Mouse (Mus musculus) hindbrain, embryonic 16.5 days (tissue): ENCODE data around the gene Zfp385c. TPM values are rescaled to one million over a fixed set of nuclear protein-coding genes. Genes with fewer than 3 reads are reported as not detected.

Experiments used
- ATAC-seq: fragments of 200-750 bp; cut with Nextera tagmentation; 2 replicates; pipeline ENCODE4 v1.8.0; 2017; ENCODE audit warnings: moderate TSS enrichment, moderate library complexity
- H3K27ac ChIP-seq: fragments of 300-500 bp; sonication (generic); 2 replicates; pipeline ENCODE4 v1.5.1; 2014; ENCODE audit warnings: low read depth, mild to moderate bottlenecking, control low read depth, low read length, moderate library complexity
- H3K27me3 ChIP-seq: fragments of 300-500 bp; sonication (generic); replicated peaks from 2 replicates; pipeline ENCODE4 v1.6.1; 2014; ENCODE audit warnings: low read length; ENCODE audit not compliant: control insufficient read depth, insufficient read depth
- H3K36me3 ChIP-seq: fragments of 300-500 bp; sonication (generic); 2 replicates; pipeline ENCODE4 v1.6.1; 2014; ENCODE audit warnings: mild to moderate bottlenecking, low read length, moderate library complexity, mixed read lengths; ENCODE audit not compliant: control insufficient read depth, insufficient read depth
- H3K4me1 ChIP-seq: fragments of 300-500 bp; sonication (generic); 2 replicates; pipeline ENCODE4 v1.6.1; 2014; ENCODE audit warnings: low read depth, low read length; ENCODE audit not compliant: control insufficient read depth, insufficient read depth
- H3K4me2 ChIP-seq: fragments of 300-500 bp; sonication (generic); 2 replicates; pipeline ENCODE4 v1.6.1; 2014; ENCODE audit warnings: mild to moderate bottlenecking, low read length, control low read depth, moderate library complexity
- H3K4me3 ChIP-seq: fragments of 300-500 bp; sonication (generic); 2 replicates; pipeline ENCODE4 v1.5.1; 2014; ENCODE audit warnings: mild to moderate bottlenecking, low read length, control low read depth, moderate library complexity
- H3K9ac ChIP-seq: fragments of 300-500 bp; sonication (generic); 2 replicates; pipeline ENCODE4 v1.6.1; 2014; ENCODE audit warnings: low read depth, mild to moderate bottlenecking, control low read depth, low read length, moderate library complexity
- H3K9me3 ChIP-seq: fragments of 300-500 bp; sonication (generic); 2 replicates; pipeline ENCODE4 v1.6.1; 2014; ENCODE audit warnings: mild to moderate bottlenecking, low read length, moderate library complexity; ENCODE audit not compliant: control insufficient read depth
- WGBS: fragments of 180-500 bp; shearing (Covaris S2); extraction: QIAGEN DNeasy Blood & Tissue Kit; methylation state at CpG from one replicate; pipeline ENCODE4 v1.1.7; 2014; 5-methylcytosine and 5-hydroxymethylcytosine counted together
- polyA plus RNA-seq: library from polyadenylated mRNA; unstranded; fragments of >200 nt; fragmentation: Nextera tagmentation; extraction: Ambion mirVana; gene quantifications from 2 replicates; pipeline ENCODE4 v1.2.1, GENCODE M21; 2015

Gene Zfp385c
- polyA plus RNA-seq, 1 experiment from 2014 or later, result 2.3 TPM

- no peak overlapping the region for H3K4me3 ChIP-seq
- no peak overlapping the region for H3K9ac ChIP-seq
- peaks cover 31% of the 10 kb centered on the region for H3K36me3 ChIP-seq
- H3K4me2 ChIP-seq, result no peak overlapping the region
- H3K4me1 ChIP-seq, result peaks cover 11% of the 10 kb centered on the region
- WGBS, result 83% methylated on average over 11 of the region's 11 CpGs
- no peak for ATAC-seq
- no peak overlapping the region for H3K27ac ChIP-seq
- no peaks in the 10 kb centered on the region for H3K27me3 ChIP-seq
- H3K9me3 ChIP-seq, result no peaks in the 10 kb centered on the region
Measured at GRCm38 (mm10) chr11:100719893-100720292, 27.6 kb upstream of the Zfp385c start.

- Histone ChIP-seq H3K4me1 (peaks cover 11% of the 10 kb centered on the region), H3K4me2 (no peak overlapping the region), H3K27ac (no peak overlapping the region), H3K4me3 (no peak overlapping the region), H3K27me3 (no peaks in the 10 kb centered on the region), H3K9me3 (no peaks in the 10 kb centered on the region), H3K9ac (no peak overlapping the region), H3K36me3 (peaks cover 31% of the 10 kb centered on the region)
- ATAC-seq, result no peak
- 53% methylated on average over 3 of the region's 3 CpGs for WGBS
Measured at GRCm38 (mm10) chr11:100719312-100719711, 27.1 kb upstream of the Zfp385c start.

GRCm38 (mm10) chr11:100718866-100719265 is 26.6 kb upstream of the Zfp385c start:
- no peak overlapping the region for H3K4me2 ChIP-seq
- H3K4me1 ChIP-seq, result peaks cover 14% of the 10 kb centered on the region
- peaks cover 31% of the 10 kb centered on the region for H3K36me3 ChIP-seq
- no peaks in the 10 kb centered on the region for H3K9me3 ChIP-seq
- ATAC-seq, result no peak
- no peaks in the 10 kb centered on the region for H3K27me3 ChIP-seq
- 94% methylated on average over 4 of the region's 4 CpGs for WGBS
- H3K4me3 ChIP-seq, result no peak overlapping the region
- no peak overlapping the region for H3K27ac ChIP-seq
- no peak overlapping the region for H3K9ac ChIP-seq

GRCm38 (mm10) chr11:100718462-100718861 is 26.2 kb upstream of the Zfp385c start:
- WGBS, result 93% methylated on average over 7 of the region's 7 CpGs
- peaks cover 31% of the 10 kb centered on the region for H3K36me3 ChIP-seq
- no peaks in the 10 kb centered on the region for H3K27me3 ChIP-seq

GRCm38 (mm10) chr11:100716649-100717048 is 24.4 kb upstream of the Zfp385c start:
- Histone ChIP-seq H3K9ac (no peak overlapping the region), H3K9me3 (no peaks in the 10 kb centered on the region), H3K36me3 (peaks cover 31% of the 10 kb centered on the region), H3K4me3 (no peak overlapping the region), H3K4me1 (peaks cover 16% of the 10 kb centered on the region), H3K27ac (no peak overlapping the region), H3K27me3 (no peaks in the 10 kb centered on the region), H3K4me2 (no peak overlapping the region)
- ATAC-seq, result no peak
- WGBS, result 78% methylated on average over 3 of the region's 3 CpGs

More at GRCm38 (mm10) chr11:100718462-100718861, 26.2 kb upstream of the Zfp385c start:
- Histone ChIP-seq H3K4me2 (no peak overlapping the region), H3K9me3 (no peaks in the 10 kb centered on the region), H3K27ac (no peak overlapping the region), H3K4me1 (peaks cover 18% of the 10 kb centered on the region), H3K9ac (no peak overlapping the region), H3K4me3 (no peak overlapping the region)
- ATAC-seq, result no peak

- ATAC-seq, result no peak
- H3K27ac ChIP-seq, result no peak overlapping the region
- H3K9ac ChIP-seq, result no peak overlapping the region
- no peak overlapping the region for H3K4me2 ChIP-seq
- H3K4me3 ChIP-seq, result no peak overlapping the region
- H3K36me3 ChIP-seq, result peaks cover 33% of the 10 kb centered on the region
- H3K27me3 ChIP-seq, result no peaks in the 10 kb centered on the region
- H3K9me3 ChIP-seq, result no peaks in the 10 kb centered on the region
- 81% methylated on average over 6 of the region's 6 CpGs for WGBS
- H3K4me1 ChIP-seq, result peaks cover 17% of the 10 kb centered on the region
Measured at GRCm38 (mm10) chr11:100714948-100715347, 22.7 kb upstream of the Zfp385c start.

- no peak overlapping the region for H3K4me3 ChIP-seq
- peaks cover 17% of the 10 kb centered on the region for H3K4me1 ChIP-seq
- H3K4me2 ChIP-seq, result no peak overlapping the region; the same call in 1 of the 2 replicates
- no peaks in the 10 kb centered on the region for H3K9me3 ChIP-seq
- H3K9ac ChIP-seq, result peak overlapping the region; percentile 51; the same call in 1 of the 2 replicates
- WGBS, result 43% methylated on average over 6 of the region's 6 CpGs
- ATAC-seq, result no peak
- no peaks in the 10 kb centered on the region for H3K27me3 ChIP-seq
- no peak overlapping the region for H3K27ac ChIP-seq
- H3K36me3 ChIP-seq, result peaks cover 33% of the 10 kb centered on the region
Measured at GRCm38 (mm10) chr11:100714534-100714915, 22.3 kb upstream of the Zfp385c start.

GRCm38 (mm10) chr11:100713735-100714533 is 21.7 kb upstream of the Zfp385c start, which contains the start of gene Hspb9:
TSS of gene Hspb9 (plus strand) at chr11:100713850.
- Histone ChIP-seq H3K4me3 (peak within 1 kb of the TSS; percentile 8; the same call in 1 of the 2 replicates), H3K9me3 (no peaks in the 10 kb centered on the region), H3K9ac (peak within 1 kb of the TSS; percentile 51), H3K4me1 (peaks cover 17% of the 10 kb centered on the region), H3K36me3 (peaks cover 36% of the 10 kb centered on the region), H3K27ac (peak within 1 kb of the TSS; percentile 44; the same call in 1 of the 2 replicates), H3K27me3 (no peaks in the 10 kb centered on the region), H3K4me2 (peak within 1 kb of the TSS; percentile 29)
- WGBS, result 9% methylated on average over 38 of the region's 38 CpGs
- no peak for ATAC-seq

- Histone ChIP-seq H3K9ac (no peak overlapping the region), H3K4me3 (no peak overlapping the region), H3K9me3 (no peaks in the 10 kb centered on the region), H3K4me1 (peaks cover 17% of the 10 kb centered on the region), H3K4me2 (no peak overlapping the region; the same call in 1 of the 2 replicates), H3K27me3 (no peaks in the 10 kb centered on the region), H3K36me3 (peaks cover 39% of the 10 kb centered on the region), H3K27ac (no peak overlapping the region; the same call in 1 of the 2 replicates)
- ATAC-seq, result no peak
- 70% methylated on average over 4 of the region's 4 CpGs for WGBS
Measured at GRCm38 (mm10) chr11:100713174-100713573, 20.9 kb upstream of the Zfp385c start.
